Mouse (Mus musculus) spleen, adult 2 months (tissue): ENCODE results near the gene Phldb2.

Source experiments
- CTCF ChIP-seq: fragments of 200-500 bp; IDR thresholded peaks from 2 replicates; pipeline ENCODE4 v1.5.1; 2011; ENCODE audit warnings: mild to moderate bottlenecking, inconsistent platforms; ENCODE audit not compliant: insufficient read depth, insufficient read length, insufficient replicate concordance; ENCODE audit errors: extremely low read depth
- POLR2A ChIP-seq: fragments of 200-500 bp; IDR thresholded peaks from 2 replicates; pipeline ENCODE4 v1.6.1; 2011; ENCODE audit warnings: low read depth, low read length, inconsistent platforms

GRCm38 (mm10) chr16:45729163-45729562 is 224.2 kb downstream of the Phldb2 start:
- TF ChIP-seq POLR2A (no peak), CTCF (no peak)
